Mouse (Mus musculus) ES-E14 (cell line): ENCODE data around the gene Fam181a. TPM values are rescaled to one million over a fixed set of nuclear protein-coding genes. Genes with fewer than 3 reads are reported as not detected.

Experiments
- DNase-seq: peaks from one replicate; pipeline ENCODE4 v3.0.0-alpha.2; 2013; ENCODE audit warnings: low read depth, low spot score
- H3K27ac ChIP-seq: 2 replicates; pipeline ENCODE4 v1.5.1; 2012; ENCODE audit warnings: low read depth, mild to moderate bottlenecking, low read length, moderate library complexity, mixed read lengths; ENCODE audit not compliant: poor library complexity, insufficient read depth, severe bottlenecking
- H3K36me3 ChIP-seq: 2 replicates; pipeline ENCODE4 v1.6.1; 2012; ENCODE audit warnings: mild to moderate bottlenecking, low read length, moderate library complexity, mixed read lengths; ENCODE audit not compliant: control insufficient read depth, poor library complexity, insufficient read depth, severe bottlenecking
- H3K4me1 ChIP-seq, 2 experiments: fragments of 150-350 bp in 1 of 2; sonication (generic) in 1 of 2; 2 replicates each; pipeline ENCODE4 v1.6.1; 2012; ENCODE audit warnings: low read length in 2 of 2, mild to moderate bottlenecking in 1 of 2, mixed read lengths in 1 of 2; ENCODE audit not compliant: control insufficient read depth in 2 of 2, insufficient read depth in 2 of 2, poor library complexity in 1 of 2
- H3K4me3 ChIP-seq, 2 experiments: fragments of 150-350 bp in 1 of 2; sonication (generic) in 1 of 2; 2 replicates each; pipeline ENCODE4 v1.5.1; 2012; ENCODE audit warnings: low read length in 2 of 2, low read depth in 1 of 2, mild to moderate bottlenecking in 1 of 2, mixed read lengths in 1 of 2; ENCODE audit not compliant: insufficient read depth in 1 of 2, poor library complexity in 1 of 2, severe bottlenecking in 1 of 2
- H3K9ac ChIP-seq: 2 replicates; pipeline ENCODE4 v1.6.1; 2012; ENCODE audit warnings: low read depth, mild to moderate bottlenecking, low read length, mixed read lengths; ENCODE audit not compliant: poor library complexity, insufficient read depth, severe bottlenecking
- H3K9me3 ChIP-seq: fragments of 150-350 bp; sonication (generic); 2 replicates; pipeline ENCODE4 v1.6.1; 2012; ENCODE audit warnings: low read depth, mild to moderate bottlenecking, low read length; ENCODE audit not compliant: control insufficient read depth, insufficient read depth
- CHD2 ChIP-seq: IDR thresholded peaks from 2 replicates; pipeline ENCODE4 v1.6.1; 2014; ENCODE audit warnings: mild to moderate bottlenecking, low read depth, low read length, inconsistent platforms
- HCFC1 ChIP-seq: IDR thresholded peaks from 2 replicates; pipeline ENCODE4 v1.6.1; 2012; ENCODE audit warnings: low read length, inconsistent platforms, borderline replicate concordance; ENCODE audit not compliant: insufficient read depth
- MAFK ChIP-seq: IDR thresholded peaks from 2 replicates; pipeline ENCODE4 v1.6.1; 2014; ENCODE audit warnings: mild to moderate bottlenecking, low read depth, low read length, inconsistent platforms; ENCODE audit not compliant: insufficient read depth
- ZC3H11A ChIP-seq: IDR thresholded peaks from 2 replicates; pipeline ENCODE4 v1.6.1; 2012; ENCODE audit warnings: low read depth, mild to moderate bottlenecking, inconsistent platforms, low read length, borderline replicate concordance
- ZNF384 ChIP-seq: IDR thresholded peaks from 2 replicates; pipeline ENCODE4 v1.6.1; 2012; ENCODE audit warnings: low read depth, low read length, inconsistent platforms
- in situ Hi-C, 2 experiments: fragments of 600-800 bp; cut with MboI; formaldehyde crosslinking; loops; one replicate each; pipeline ENCODE4 v1.15.1; 2025; ENCODE audit warnings: low sequenced_read_pairs in 2 of 2, inconsistent platforms in 1 of 2; ENCODE audit not compliant: unreplicated experiment in 2 of 2
- total RNA-seq: library from RNA; depleted of rRNA; stranded (reverse); fragments of 300-350 nt; gene quantifications from 2 replicates; pipeline ENCODE4 v1.2.3, GENCODE M21; 2012

Fam181a gene
- total RNA-seq, 1 experiment = not detected

DNA sequence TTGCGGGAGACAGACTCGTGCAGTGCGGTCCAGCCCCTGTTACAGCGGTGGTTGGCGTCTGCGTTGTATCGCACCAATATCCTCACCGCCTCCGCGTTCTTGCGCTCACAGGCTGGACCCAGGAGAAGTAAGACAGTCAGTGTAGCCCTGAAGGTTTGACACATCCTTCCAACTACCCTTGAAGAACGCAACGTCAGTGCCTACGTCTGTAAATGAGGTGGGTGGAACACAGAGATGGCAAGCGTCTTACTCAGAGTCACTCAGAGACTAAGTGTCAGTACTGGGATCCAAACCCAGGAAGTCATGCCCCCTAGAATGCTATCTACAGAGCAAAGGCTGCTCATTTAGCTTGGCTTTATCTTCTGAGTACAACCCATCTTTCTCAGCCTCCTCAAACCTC is 22.7 kb downstream of the Fam181a start:
- H3K9ac ChIP-seq = no peak overlapping the region
- TF ChIP-seq ZNF384 = no peak
- TF ChIP-seq MAFK = no peak
- no peak for TF ChIP-seq HCFC1
- TF ChIP-seq CHD2 = no peak
- no peak for TF ChIP-seq ZC3H11A
- no peak for DNase-seq
- H3K4me3 ChIP-seq = no peak overlapping the region
- in situ Hi-C loops = no loop called here
- no peak overlapping the region for H3K27ac ChIP-seq
- H3K4me1 ChIP-seq = no peaks in the 10 kb centered on the region
- H3K36me3 ChIP-seq = no peaks in the 10 kb centered on the region
- H3K9me3 ChIP-seq = no peaks in the 10 kb centered on the region

DNA sequence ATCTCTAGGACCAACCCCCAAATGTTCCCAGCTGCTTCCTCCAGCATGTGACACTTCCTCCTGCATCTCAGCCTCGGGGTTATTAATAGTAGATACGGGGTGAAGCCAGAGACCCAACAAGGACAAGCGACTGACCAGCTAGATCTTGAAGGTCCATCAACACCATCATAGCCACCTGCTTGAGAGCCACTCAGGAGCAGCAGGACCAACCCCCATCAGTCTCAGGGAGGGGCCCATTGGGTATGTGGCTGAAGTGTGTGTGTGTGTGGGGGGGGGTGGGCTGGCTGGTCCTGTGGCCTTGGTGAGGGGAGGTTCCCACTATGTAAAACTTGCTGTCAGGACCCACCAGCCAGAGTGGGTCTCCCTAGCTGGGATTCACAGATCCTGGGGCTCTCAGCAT is 26.0 kb downstream of the Fam181a start:
- TF ChIP-seq MAFK = no peak
- no peak for TF ChIP-seq HCFC1
- no peak for TF ChIP-seq ZC3H11A
- no peak for TF ChIP-seq ZNF384
- no peak for TF ChIP-seq CHD2
- H3K9ac ChIP-seq = no peak overlapping the region
- H3K4me1 ChIP-seq = no peaks in the 10 kb centered on the region
- DNase-seq = no peak
- H3K36me3 ChIP-seq = no peaks in the 10 kb centered on the region
- H3K9me3 ChIP-seq = no peaks in the 10 kb centered on the region
- H3K4me3 ChIP-seq = no peak overlapping the region
- in situ Hi-C loops = no loop called here
- H3K27ac ChIP-seq = no peak overlapping the region

GRCm38 (mm10) chr12:103338162-103338798 is 27.5 kb downstream of the Fam181a start:
- H3K4me3 ChIP-seq = no peak overlapping the region
- no peaks in the 10 kb centered on the region for H3K36me3 ChIP-seq
- no peak for DNase-seq
- TF ChIP-seq ZC3H11A (no peak), ZNF384 (no peak), MAFK (no peak), HCFC1 (no peak), CHD2 (no peak)
- no peaks in the 10 kb centered on the region for H3K4me1 ChIP-seq
- in situ Hi-C loops = no loop called here
- no peak overlapping the region for H3K27ac ChIP-seq
- no peaks in the 10 kb centered on the region for H3K9me3 ChIP-seq
- H3K9ac ChIP-seq = no peak overlapping the region

GRCm38 (mm10) chr12:103341212-103341611 is 30.4 kb downstream of the Fam181a start:
- H3K4me3 ChIP-seq = no peak overlapping the region
- no peak overlapping the region for H3K27ac ChIP-seq
- no peaks in the 10 kb centered on the region for H3K36me3 ChIP-seq
- in situ Hi-C loops = no loop called here
- TF ChIP-seq ZNF384 = no peak
- no peak for TF ChIP-seq ZC3H11A
- no peak for TF ChIP-seq HCFC1
- no peak for TF ChIP-seq MAFK
- no peak for TF ChIP-seq CHD2
- H3K9me3 ChIP-seq = no peaks in the 10 kb centered on the region
- DNase-seq = no peak
- H3K4me1 ChIP-seq = no peaks in the 10 kb centered on the region
- no peak overlapping the region for H3K9ac ChIP-seq

GRCm38 (mm10) chr12:103343456-103343855 is 32.7 kb downstream of the Fam181a start:
- Histone ChIP-seq H3K36me3 (no peaks in the 10 kb centered on the region), H3K4me1 (no peaks in the 10 kb centered on the region), H3K9me3 (no peaks in the 10 kb centered on the region), H3K27ac (no peak overlapping the region), H3K9ac (no peak overlapping the region), H3K4me3 (no peak overlapping the region)
- no peak for DNase-seq
- TF ChIP-seq ZC3H11A = no peak
- in situ Hi-C loops = no loop called here
